Mouse (Mus musculus): Measurements from ENCODE around the gene Jmjd1c.

Jmjd1c gene

GRCm38 (mm10) chr10:67302340-67302739 is 206.4 kb downstream of the Jmjd1c start:
- no peak for DNase-seq (ENCODE audit: low spot score)

Data from ovary, postnatal 36 days (tissue).